Mouse (Mus musculus) MEL (cell line): ENCODE measurements around the gene Phkg2. TPM values are rescaled to one million over a fixed set of nuclear protein-coding genes. Genes with fewer than 3 reads are reported as not detected.

ENCODE experiments used
- DNase-seq: peaks from one replicate; pipeline ENCODE4 v3.0.0; 2011; ENCODE audit warnings: low read depth, low spot score
- H3K27ac ChIP-seq: 2 replicates; pipeline ENCODE4 v1.5.1; 2012; ENCODE audit warnings: low read depth, mild to moderate bottlenecking, control low read depth, low read length, moderate library complexity; ENCODE audit not compliant: control insufficient read depth
- H3K27me3 ChIP-seq, 2 experiments: fragments of 150-350 bp in 1 of 2; sonication (generic) in 1 of 2; 2 replicates each; pipeline ENCODE4 v1.6.1; 2012; ENCODE audit warnings: low read length in 2 of 2, mild to moderate bottlenecking in 2 of 2, improper control_type of control experiment in 1 of 2, moderate library complexity in 1 of 2; ENCODE audit not compliant: insufficient read depth in 2 of 2, control insufficient read depth in 1 of 2
- H3K36me3 ChIP-seq, 2 experiments: 2 replicates each; pipeline ENCODE4 v1.6.1; 2012 to 2014; ENCODE audit warnings: low read length in 2 of 2, improper control_type of control experiment in 1 of 2, inconsistent platforms in 1 of 2, mild to moderate bottlenecking in 1 of 2; ENCODE audit not compliant: insufficient read depth in 2 of 2, control insufficient read depth in 1 of 2
- H3K4me1 ChIP-seq, 2 experiments: fragments of 150-350 bp in 1 of 2; sonication (generic) in 1 of 2; 2 replicates each; pipeline ENCODE4 v1.6.1; 2012; ENCODE audit warnings: low read length in 2 of 2, improper control_type of control experiment in 1 of 2, mild to moderate bottlenecking in 1 of 2; ENCODE audit not compliant: insufficient read depth in 2 of 2, control insufficient read depth in 1 of 2
- H3K4me3 ChIP-seq, 2 experiments: fragments of 150-350 bp in 1 of 2; sonication (generic) in 1 of 2; 2 replicates each; pipeline ENCODE4 v1.5.1; 2012; ENCODE audit warnings: low read depth in 2 of 2, low read length in 2 of 2, mild to moderate bottlenecking in 2 of 2, moderate library complexity in 2 of 2, control low read depth in 1 of 2, improper control_type of control experiment in 1 of 2; ENCODE audit not compliant: control insufficient read depth in 1 of 2, insufficient read depth in 1 of 2
- H3K79me2 ChIP-seq: 2 replicates; pipeline ENCODE4 v1.6.1; 2012; ENCODE audit warnings: mild to moderate bottlenecking, low read length, moderate library complexity; ENCODE audit not compliant: control insufficient read depth, poor library complexity, insufficient read depth
- H3K9ac ChIP-seq: 2 replicates; pipeline ENCODE4 v1.6.1; 2012; ENCODE audit warnings: low read depth, mild to moderate bottlenecking, control low read depth, low read length, moderate library complexity; ENCODE audit not compliant: control insufficient read depth, poor library complexity, severe bottlenecking
- H3K9me3 ChIP-seq: fragments of 150-350 bp; sonication (generic); replicated peaks from 2 replicates; pipeline ENCODE4 v1.6.1; 2012; ENCODE audit warnings: mild to moderate bottlenecking, low read length, improper control_type of control experiment, moderate library complexity; ENCODE audit not compliant: insufficient read depth
- CHD1 ChIP-seq: IDR thresholded peaks from 2 replicates; pipeline ENCODE4 v1.6.1; 2012; ENCODE audit warnings: low read depth, mild to moderate bottlenecking, inconsistent platforms, low read length, improper control_type of control experiment
- CHD2 ChIP-seq: IDR thresholded peaks from 2 replicates; pipeline ENCODE4 v1.6.1; 2011; ENCODE audit warnings: low read length, improper control_type of control experiment
- CTCF ChIP-seq, 3 experiments: IDR thresholded peaks in 2 of 3; conservative IDR thresholded peaks in 1 of 3; 2 replicates each; pipeline ENCODE4 v1.5.1; 2011 to 2012; ENCODE audit warnings: low read length in 3 of 3, low read depth in 2 of 3, mild to moderate bottlenecking in 2 of 3, improper control_type of control experiment in 1 of 3, inconsistent platforms in 1 of 3, mixed read lengths in 1 of 3, moderate library complexity in 1 of 3; ENCODE audit not compliant: control insufficient read depth in 1 of 3, insufficient read depth in 1 of 3, poor library complexity in 1 of 3, severe bottlenecking in 1 of 3
- E2F4 ChIP-seq: IDR thresholded peaks from 2 replicates; pipeline ENCODE4 v1.6.1; 2011; ENCODE audit warnings: low read depth, low read length, improper control_type of control experiment, borderline replicate concordance
- ETS1 ChIP-seq: IDR thresholded peaks from 2 replicates; pipeline ENCODE4 v1.6.1; 2012; ENCODE audit warnings: low read depth, mild to moderate bottlenecking, inconsistent platforms, low read length, improper control_type of control experiment, moderate library complexity
- GABPA ChIP-seq: IDR thresholded peaks from 2 replicates; pipeline ENCODE4 v1.6.1; 2012; ENCODE audit warnings: low read depth, mild to moderate bottlenecking, inconsistent platforms, low read length, improper control_type of control experiment, moderate library complexity
- JUND ChIP-seq: IDR thresholded peaks from 2 replicates; pipeline ENCODE4 v1.6.1; 2011; ENCODE audit warnings: low read depth, mild to moderate bottlenecking, improper control_type of control experiment, low read length
- KAT2A ChIP-seq: conservative IDR thresholded peaks from 2 replicates; pipeline ENCODE4 v1.6.1; 2012; ENCODE audit warnings: low read depth, low read length, improper control_type of control experiment, inconsistent platforms
- MAX ChIP-seq: IDR thresholded peaks from 2 replicates; pipeline ENCODE4 v1.6.1; 2011; ENCODE audit warnings: low read length, improper control_type of control experiment
- MXI1 ChIP-seq: IDR thresholded peaks from 2 replicates; pipeline ENCODE4 v1.6.1; 2011; ENCODE audit warnings: mild to moderate bottlenecking, low read depth, low read length, improper control_type of control experiment
- MYC ChIP-seq: IDR thresholded peaks from 2 replicates; pipeline ENCODE4 v1.6.1; 2011; ENCODE audit warnings: low read depth, mild to moderate bottlenecking, low read length, improper control_type of control experiment, moderate library complexity
- POLR2A ChIP-seq, 2 experiments: IDR thresholded peaks; 2 replicates each; pipeline ENCODE4 v1.6.1; 2011 to 2012; ENCODE audit warnings: low read length in 2 of 2, mild to moderate bottlenecking in 2 of 2, control low read depth in 1 of 2, improper control_type of control experiment in 1 of 2, low read depth in 1 of 2, moderate library complexity in 1 of 2; ENCODE audit not compliant: control insufficient read depth in 1 of 2, insufficient read depth in 1 of 2, poor library complexity in 1 of 2
- SIN3A ChIP-seq: IDR thresholded peaks from 2 replicates; pipeline ENCODE4 v1.6.1; 2012; ENCODE audit warnings: low read length, improper control_type of control experiment, inconsistent platforms
- SMC3 ChIP-seq: IDR thresholded peaks from 2 replicates; pipeline ENCODE4 v1.6.1; 2011; ENCODE audit warnings: low read depth, low read length, improper control_type of control experiment
- TAL1 ChIP-seq: IDR thresholded peaks from 2 replicates; pipeline ENCODE4 v1.6.1; 2012; ENCODE audit warnings: mild to moderate bottlenecking, inconsistent platforms, low read length, moderate library complexity, mixed read lengths
- TBP ChIP-seq: IDR thresholded peaks from 2 replicates; pipeline ENCODE4 v1.8.0; 2011; ENCODE audit warnings: low read depth, low read length, improper control_type of control experiment
- TCF12 ChIP-seq: IDR thresholded peaks from 2 replicates; pipeline ENCODE4 v1.6.1; 2014; ENCODE audit warnings: low read depth, mild to moderate bottlenecking, inconsistent platforms, low read length, improper control_type of control experiment, moderate library complexity
- USF1 ChIP-seq: IDR thresholded peaks from 2 replicates; pipeline ENCODE4 v1.6.1; 2014; ENCODE audit warnings: low read depth, mild to moderate bottlenecking, inconsistent platforms, low read length, improper control_type of control experiment, moderate library complexity
- USF2 ChIP-seq, 2 experiments: IDR thresholded peaks; 2 replicates each; pipeline ENCODE4 v1.6.1; 2011 to 2012; ENCODE audit warnings: improper control_type of control experiment in 2 of 2, low read length in 2 of 2, borderline replicate concordance in 1 of 2, inconsistent platforms in 1 of 2, low read depth in 1 of 2, mild to moderate bottlenecking in 1 of 2; ENCODE audit not compliant: insufficient read depth in 1 of 2
- ZMIZ1 ChIP-seq: IDR thresholded peaks from 2 replicates; pipeline ENCODE4 v1.6.1; 2012; ENCODE audit warnings: low read depth, mild to moderate bottlenecking, inconsistent platforms, low read length, improper control_type of control experiment, moderate library complexity
- polyA plus RNA-seq, 2 experiments: library from polyadenylated mRNA; stranded (reverse) in 1 of 2; unstranded in 1 of 2; fragments of >175 nt in 1 of 2; fragments of >200 nt in 1 of 2; gene quantifications; 2 replicates each; pipeline versions ENCODE4 v1.2.1 to v1.2.4; 2012; ENCODE audit warnings: low replicate concordance in 2 of 2, low read depth in 1 of 2; ENCODE audit not compliant: insufficient read length in 2 of 2, insufficient read depth in 1 of 2, missing spikeins in 1 of 2
- total RNA-seq: library from RNA; depleted of rRNA; stranded (reverse); fragments of 300-350 nt; gene quantifications from 2 replicates; pipeline ENCODE4 v1.2.3, GENCODE M21; 2012

The Phkg2 gene
- total and polyA plus RNA-seq, 3 experiments = 23.3 to 70.8 TPM; not detected in 1

GRCm38 (mm10) chr7:127588011-127588871 lies 15.1 kb downstream of the Phkg2 start, which contains the start of the genes Ccdc189 and Rnf40 (continued):
- TF ChIP-seq USF2 (IDR thresholded peaks at IDR 0.05; ENCODE audit: borderline replicate concordance in 1 of 2, insufficient read depth in 1 of 2, low read depth in 1 of 2, low read length in 2 of 2) = no peak
- TF ChIP-seq CHD1 = no peak
- no peak for TF ChIP-seq JUND

DNA sequence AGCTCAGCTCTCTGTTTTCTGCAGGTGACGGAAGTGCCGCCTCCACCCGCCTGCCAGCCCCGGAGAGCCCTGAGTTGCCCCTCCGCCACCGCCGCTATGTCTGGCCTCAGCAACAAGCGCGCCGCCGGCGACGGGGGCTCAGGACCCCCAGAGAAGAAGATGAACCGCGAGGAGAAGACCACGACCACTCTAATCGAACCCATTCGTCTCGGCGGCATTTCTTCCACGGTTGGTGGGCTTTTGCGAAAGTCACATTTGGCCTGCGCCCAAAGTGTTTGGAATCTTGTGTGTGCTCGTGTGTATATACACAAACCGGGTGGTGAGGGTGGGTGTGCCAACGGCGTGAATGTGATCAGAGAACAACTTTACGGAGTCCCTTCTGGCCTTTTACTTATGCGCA lies 15.8 kb downstream of the Phkg2 start:
- Histone ChIP-seq H3K9me3 (no peaks in the 10 kb centered on the region), H3K27ac (peak overlapping the region; percentile 41), H3K4me1 (peaks cover 6 to 33% of the 10 kb centered on the region in 2 experiments; a peak in 3 of 4 replicates), H3K36me3 (peaks cover 3 to 30% of the 10 kb centered on the region in 2 experiments; a peak in 3 of 4 replicates), H3K4me3 (peak overlapping the region; percentile 90 to 97), H3K9ac (peak overlapping the region; percentile 87), H3K79me2 (peaks cover 12% of the 10 kb centered on the region), H3K27me3 (no peaks in the 10 kb centered on the region)
- no peak for TF ChIP-seq ZMIZ1
- no peak for TF ChIP-seq USF1
- no peak for TF ChIP-seq TCF12
- TF ChIP-seq POLR2A (IDR thresholded peaks at IDR 0.05; ENCODE audit: control insufficient read depth in 1 of 2, insufficient read depth in 1 of 2, low read depth in 1 of 2, low read length in 2 of 2, poor library complexity in 1 of 2) = no peak
- TF ChIP-seq MAX = no peak
- TF ChIP-seq KAT2A = no peak
- TF ChIP-seq CHD1 = no peak
- no peak for DNase-seq

- Histone ChIP-seq H3K4me3 (no peak overlapping the region; a peak in 1 of 4 replicates), H3K79me2 (peaks cover 12% of the 10 kb centered on the region), H3K4me1 (peaks cover 6 to 33% of the 10 kb centered on the region in 2 experiments; a peak in 3 of 4 replicates), H3K27ac (no peak overlapping the region), H3K36me3 (peaks cover 8 to 30% of the 10 kb centered on the region in 2 experiments; a peak in 3 of 4 replicates), H3K9me3 (no peaks in the 10 kb centered on the region), H3K27me3 (no peaks in the 10 kb centered on the region), H3K9ac (no peak overlapping the region)
- no peak for DNase-seq
- TF ChIP-seq SIN3A = no peak
- no peak for TF ChIP-seq ETS1
- TF ChIP-seq GABPA = no peak
- TF ChIP-seq SMC3 = no peak
- no peak for TF ChIP-seq E2F4
- TF ChIP-seq CHD1 = no peak
- no peak for TF ChIP-seq MYC
- no peak for TF ChIP-seq CHD2
- TF ChIP-seq TCF12 = no peak
- TF ChIP-seq USF1 = no peak
- no peak for TF ChIP-seq TBP
- no peak for TF ChIP-seq MXI1
- TF ChIP-seq TAL1 = no peak
- no peak for TF ChIP-seq CTCF (IDR thresholded peaks at IDR 0.05 in 2 of 3, conservative IDR thresholded peaks at IDR 0.05 in 1 of 3; ENCODE audit: control insufficient read depth in 1 of 3, insufficient read depth in 1 of 3, low read depth in 2 of 3, low read length in 3 of 3, poor library complexity in 1 of 3, severe bottlenecking in 1 of 3)
Measured at GRCm38 (mm10) chr7:127589637-127590036, 16.5 kb downstream of the Phkg2 start.
